Mouse (Mus musculus): ENCODE results near the gene Tmem136.

Gene Tmem136

DNA sequence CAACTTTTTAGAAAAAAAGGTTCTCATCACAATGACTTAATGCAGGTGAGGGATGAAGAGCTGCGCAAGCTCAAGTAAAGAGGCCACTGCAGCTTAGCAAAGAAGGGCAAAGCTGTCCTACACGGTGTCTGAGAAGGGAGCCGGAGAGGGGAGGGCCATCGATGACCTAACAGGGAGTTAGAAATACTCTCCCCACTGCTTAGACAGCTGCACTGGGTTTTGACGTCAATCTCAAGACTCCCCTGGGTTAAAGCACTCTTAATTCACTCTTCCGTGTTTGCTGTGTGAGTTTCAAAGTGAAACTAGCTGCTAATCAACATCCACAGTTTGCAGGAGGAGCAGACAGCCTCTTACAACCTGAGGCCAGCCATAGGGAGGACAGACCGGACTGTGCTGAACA lies 40.2 kb downstream of the Tmem136 start:
- DNase-seq (ENCODE audit: inconsistent ontology term): no peak

DNA sequence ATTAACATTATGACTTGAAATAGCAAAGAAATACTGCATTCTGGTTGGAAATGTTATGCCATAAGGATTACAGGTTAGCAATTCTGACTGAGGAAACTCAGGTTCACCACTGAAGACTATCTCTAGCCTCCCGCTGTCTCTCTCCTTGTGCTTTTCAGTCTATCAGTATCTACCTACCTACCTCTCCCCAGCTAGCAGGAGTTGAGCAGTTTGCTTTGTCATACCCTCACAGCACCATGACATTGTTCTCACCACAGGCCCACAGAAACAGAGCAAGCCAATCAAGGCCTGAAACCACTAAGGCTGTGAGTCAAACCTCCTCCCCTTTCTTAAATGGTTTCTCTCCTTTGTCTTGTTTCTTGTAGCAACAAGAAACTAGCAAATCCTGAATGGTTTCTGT lies 41.8 kb downstream of the Tmem136 start:
- DNase-seq (ENCODE audit: inconsistent ontology term): no peak

DNA sequence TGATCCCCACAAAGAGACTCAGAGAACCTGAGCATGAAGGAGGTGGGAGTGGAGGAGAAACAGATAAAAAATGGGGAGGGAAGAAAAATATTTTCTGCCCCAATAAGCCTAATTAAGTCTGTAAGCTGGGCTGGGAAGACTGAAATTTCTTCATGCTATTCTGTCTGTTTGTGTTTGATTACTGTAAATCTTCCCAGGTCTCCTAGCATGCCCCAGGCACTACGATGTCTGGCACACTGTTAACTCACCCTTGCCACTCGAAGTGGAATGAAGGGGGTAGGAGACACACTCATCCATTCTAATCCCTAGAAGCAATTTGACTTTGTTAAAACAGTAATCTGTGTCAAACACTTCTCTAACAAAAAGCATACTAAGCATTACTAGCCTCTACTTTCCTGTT lies 44.6 kb downstream of the Tmem136 start:
- DNase-seq (ENCODE audit: inconsistent ontology term): peak; percentile 89

DNA sequence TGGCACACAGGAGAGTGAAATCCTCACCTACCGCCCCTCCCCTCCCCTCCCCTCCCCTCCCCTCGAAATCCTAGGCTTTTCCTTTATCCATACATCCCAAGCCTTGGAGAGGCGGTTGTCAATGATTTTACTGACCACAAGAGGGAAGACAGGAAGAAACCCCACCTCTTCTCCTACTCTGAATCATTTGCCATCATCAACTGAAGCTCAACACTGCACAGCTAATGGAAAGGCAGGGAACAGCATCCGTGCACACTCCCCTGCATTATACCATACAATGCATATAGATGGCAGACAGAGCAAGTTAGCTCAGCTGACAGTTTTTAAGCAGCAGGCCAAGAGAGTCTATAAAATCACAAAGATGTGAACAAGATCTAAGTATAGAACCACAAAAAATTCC lies 45.2 kb downstream of the Tmem136 start:
- peak; percentile 43 for DNase-seq (ENCODE audit: inconsistent ontology term)

DNA sequence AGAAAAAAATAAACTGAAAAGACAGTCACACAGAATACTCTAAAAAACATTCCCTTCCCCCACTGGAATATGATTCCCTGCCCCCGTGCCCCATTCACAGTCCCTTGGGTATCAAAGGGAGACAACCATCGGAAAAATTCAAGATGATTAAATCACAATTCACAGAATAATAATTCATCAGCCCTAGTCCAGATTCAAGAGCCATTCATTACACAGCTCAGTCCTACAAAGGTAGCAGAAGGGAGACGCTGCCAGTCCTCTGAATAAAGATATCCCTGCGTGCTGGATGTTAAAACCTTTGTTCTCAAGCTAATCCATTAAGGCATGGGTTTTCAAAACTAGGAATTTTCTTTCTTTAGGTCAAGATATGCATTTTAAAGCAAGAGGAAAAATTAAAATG lies 45.8 kb downstream of the Tmem136 start:
- no peak for DNase-seq (ENCODE audit: inconsistent ontology term)

DNA sequence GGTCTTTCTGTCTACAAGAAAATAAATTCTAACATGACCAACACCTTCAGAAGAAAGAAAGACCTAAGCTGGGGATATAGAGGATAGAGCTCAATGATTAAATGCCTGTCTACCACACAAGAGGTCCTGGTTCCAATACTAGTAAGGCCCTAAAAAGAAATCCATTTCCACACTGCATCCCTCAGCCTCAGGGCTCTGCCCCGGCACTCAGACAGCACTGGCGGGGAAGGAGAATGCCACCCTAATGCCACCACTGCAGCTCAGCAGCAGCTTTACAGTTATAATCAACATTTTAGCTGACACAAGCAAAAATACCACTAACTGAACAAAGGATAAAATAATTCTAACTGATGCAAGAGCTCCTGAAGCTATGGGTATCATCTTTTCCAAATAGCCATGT lies 46.2 kb downstream of the Tmem136 start:
- no peak for DNase-seq (ENCODE audit: inconsistent ontology term)

DNA sequence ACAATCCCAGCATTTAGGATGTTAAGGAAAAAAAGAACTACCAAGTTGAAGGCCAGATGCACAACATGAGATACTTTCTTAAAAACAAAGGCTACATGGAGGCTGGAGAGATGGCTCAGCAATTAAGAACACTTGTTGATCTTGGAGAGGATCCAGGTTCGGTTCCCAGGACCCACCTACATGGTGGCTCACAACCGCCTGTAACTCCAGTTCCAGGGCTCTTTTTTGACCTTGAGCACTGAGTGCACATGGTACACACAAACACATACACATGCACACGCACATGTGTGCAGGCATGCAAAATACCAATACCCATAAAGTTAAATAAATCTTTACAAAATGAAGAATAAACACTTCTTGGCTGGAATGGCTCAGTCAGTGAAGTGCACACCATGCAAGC lies 48.5 kb downstream of the Tmem136 start:
- DNase-seq (ENCODE audit: inconsistent ontology term): no peak

DNA sequence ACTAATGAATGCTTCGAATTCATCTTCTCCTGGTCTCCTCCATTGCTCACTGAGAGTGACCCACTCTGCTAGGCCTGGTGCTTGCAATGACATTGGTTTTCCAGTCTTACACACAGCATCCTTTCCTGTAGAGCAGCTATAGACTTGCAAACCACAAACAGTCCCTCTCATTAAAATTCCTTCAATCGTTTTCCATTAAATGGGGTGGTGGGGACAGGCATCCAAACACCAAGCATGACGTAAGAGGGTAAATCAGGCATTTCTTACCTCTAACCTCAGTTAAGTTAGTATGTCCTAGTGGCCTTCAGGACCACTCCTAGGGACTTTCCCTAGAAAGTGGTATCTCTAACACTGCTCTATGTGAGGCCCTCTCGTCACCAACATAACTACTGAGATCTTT lies 51.1 kb downstream of the Tmem136 start:
- DNase-seq (ENCODE audit: inconsistent ontology term): peak; percentile 85

DNA sequence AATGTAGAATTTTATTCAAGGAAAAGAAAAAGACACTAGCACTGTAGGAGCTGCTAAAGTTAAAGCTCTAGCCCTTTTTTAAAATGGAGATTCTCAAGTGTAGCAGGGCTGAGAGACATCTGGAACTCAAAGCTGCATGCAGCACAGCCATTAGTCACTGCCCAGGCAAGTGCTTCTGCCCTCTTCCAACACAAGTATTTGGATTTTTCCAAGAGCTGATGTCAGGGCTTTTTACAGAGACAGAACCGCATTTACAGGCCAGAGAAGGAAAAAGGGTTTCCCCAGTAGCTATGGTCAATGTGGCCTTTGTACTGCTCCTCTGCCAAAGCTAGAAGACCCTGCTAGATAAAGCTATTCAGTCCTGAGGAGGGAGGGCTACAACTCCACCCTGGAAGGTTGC lies 54.8 kb downstream of the Tmem136 start:
- DNase-seq (ENCODE audit: inconsistent ontology term): peak; percentile 63

Data from Muller cell, postnatal 12 days (primary cell).